Mouse (Mus musculus): ENCODE results near the gene Cenpt.

DNA sequence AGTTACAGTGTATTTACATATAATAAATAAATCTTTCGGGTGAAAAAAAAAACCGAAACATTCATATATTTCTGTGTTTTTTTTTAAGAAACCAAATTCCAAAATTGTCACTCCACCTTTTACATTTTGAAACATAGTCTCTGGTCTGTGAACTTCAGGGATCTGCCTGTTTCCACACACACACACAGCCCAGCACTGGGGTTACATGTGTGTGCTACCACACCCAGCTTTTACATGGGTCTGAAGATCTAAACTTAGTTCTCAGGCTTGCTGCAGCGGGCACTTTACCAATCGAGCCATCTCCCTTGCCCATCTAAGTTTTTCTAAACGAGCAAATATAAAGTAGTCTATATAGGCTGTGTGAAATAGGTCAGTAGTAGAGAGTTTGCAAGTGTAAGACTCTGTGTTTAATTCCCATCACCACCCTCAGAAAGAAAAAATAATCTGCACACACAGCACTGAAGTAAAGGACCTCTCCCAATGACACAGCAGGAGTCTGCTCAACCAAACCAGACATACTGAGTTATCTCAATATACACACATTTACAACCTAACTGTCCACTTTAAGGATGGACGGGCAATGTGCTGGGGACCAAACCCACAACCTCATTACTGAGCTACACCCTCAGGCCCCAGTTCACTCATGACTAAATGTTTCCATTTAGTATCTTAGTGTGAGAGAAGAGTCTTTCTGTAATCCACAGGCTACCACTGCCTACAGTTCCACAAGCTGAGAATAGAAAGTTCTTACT is 51.7 kb downstream of the Cenpt start:
- no peak for TF ChIP-seq FLI1 (IDR thresholded peaks at IDR 0.05; ENCODE audit: low read length)
- no peak for TF ChIP-seq GATA1 (IDR thresholded peaks at IDR 0.05; ENCODE audit: borderline replicate concordance, low read length)

Data from megakaryocyte, embryonic 14.5 days (primary cell).